Mouse (Mus musculus) right cerebral cortex, postnatal 14 days (tissue): Measurements from ENCODE around the gene Zbtb43.

Source experiments
- DNase-seq: peaks from one replicate; pipeline ENCODE4 v3.0.0; 2022

Zbtb43 gene

GRCm38 (mm10) chr2:33426640-33427398 lies 41.5 kb downstream of the Zbtb43 start:
- DNase-seq: no peak

DNA sequence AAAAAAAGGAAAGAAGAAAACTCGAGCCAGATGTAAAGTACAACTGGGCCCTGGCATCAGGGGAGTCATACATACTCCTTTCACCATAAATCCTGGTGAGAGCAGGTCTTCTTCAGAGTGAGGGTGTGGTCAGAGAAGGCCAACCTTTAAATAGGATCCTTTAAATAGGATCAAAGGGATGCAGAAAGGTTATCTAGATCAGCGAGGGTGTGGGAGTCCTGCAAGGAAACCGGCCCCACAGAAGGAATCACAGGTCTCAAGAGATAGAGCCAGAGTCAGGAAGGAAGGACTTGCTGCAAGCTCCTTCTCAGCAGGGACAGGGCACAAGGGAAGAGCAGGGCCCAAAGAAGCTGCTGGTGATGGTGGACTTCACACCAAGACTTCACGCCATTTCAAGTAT lies 50.9 kb downstream of the Zbtb43 start:
- no peak for DNase-seq

GRCm38 (mm10) chr2:33414019-33414418 lies 54.3 kb downstream of the Zbtb43 start:
- no peak for DNase-seq

- DNase-seq: no peak
Observed at GRCm38 (mm10) chr2:33412111-33412510, 56.2 kb downstream of the Zbtb43 start.

DNA sequence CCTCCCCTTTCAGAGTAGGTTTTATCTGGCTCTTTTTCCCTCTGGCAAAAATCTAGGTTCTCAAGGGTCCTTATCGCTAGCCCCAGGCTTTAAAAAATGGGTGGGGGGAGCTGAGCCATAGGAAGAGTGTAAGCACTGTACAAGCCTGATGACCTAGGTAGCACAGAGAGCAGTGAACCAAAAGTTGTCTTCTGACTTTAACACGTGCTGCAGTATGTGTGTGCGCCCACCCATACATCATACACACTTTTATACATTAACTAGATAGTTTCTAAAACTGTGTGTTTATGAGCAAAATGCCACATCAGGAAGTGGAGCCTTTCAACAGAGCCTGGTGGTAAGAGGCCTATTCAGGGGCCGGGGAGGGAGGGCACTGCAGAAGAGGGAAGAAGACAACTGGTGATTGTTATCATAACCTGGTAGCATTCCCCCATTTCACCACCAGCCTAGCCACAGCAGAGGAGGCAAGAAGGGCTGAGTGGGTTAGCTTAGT lies 64.8 kb downstream of the Zbtb43 start:
- no peak for DNase-seq

GRCm38 (mm10) chr2:33402638-33403037 lies 65.7 kb downstream of the Zbtb43 start:
- DNase-seq: no peak

- DNase-seq: peak; percentile 79
Observed at GRCm38 (mm10) chr2:33402236-33402635, 66.1 kb downstream of the Zbtb43 start.

DNA sequence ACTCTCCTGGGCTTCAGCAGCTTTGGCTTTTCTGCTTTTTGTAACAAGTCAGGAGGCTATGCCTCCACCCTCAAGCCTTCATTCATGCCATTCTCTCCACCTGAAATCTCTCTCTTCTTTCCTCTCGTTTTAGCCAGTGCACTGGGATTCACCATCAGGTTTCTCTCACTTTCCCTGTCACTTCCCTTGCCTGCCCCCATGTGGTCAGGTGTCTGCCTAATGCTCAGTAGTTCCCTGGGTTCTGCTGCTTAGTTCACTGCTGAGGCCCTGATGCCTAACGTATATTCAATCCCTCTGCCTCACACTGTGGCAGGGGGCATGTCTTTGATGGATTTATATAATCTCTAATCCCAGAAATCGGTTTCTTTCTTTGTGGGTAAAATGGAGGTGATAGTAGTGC lies 67.1 kb downstream of the Zbtb43 start:
- DNase-seq: peak; percentile 54

DNA sequence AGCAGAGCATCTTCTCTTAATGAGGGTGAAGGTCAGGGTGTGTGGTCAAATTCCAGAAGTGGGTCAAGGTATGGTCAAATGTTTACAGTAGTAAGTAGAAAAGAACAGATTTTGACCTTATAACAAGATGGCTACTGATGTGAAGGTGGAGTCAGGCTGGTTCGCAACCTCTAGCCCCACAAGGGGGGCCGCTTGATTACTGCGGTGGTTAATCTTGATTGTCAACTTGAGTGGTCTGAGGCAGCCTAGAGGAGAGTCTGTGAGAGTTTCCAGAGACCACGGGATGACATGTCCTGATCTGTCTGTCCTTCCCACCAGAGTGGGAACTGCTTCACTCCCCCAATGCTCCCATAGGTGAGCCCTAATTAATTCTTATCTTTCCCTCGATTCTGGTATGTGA lies 67.8 kb downstream of the Zbtb43 start:
- no peak for DNase-seq
